Mouse (Mus musculus): ENCODE measurements around the gene Fto. TPM values are rescaled to one million over a fixed set of nuclear protein-coding genes. Genes with fewer than 3 reads are reported as not detected.

Gene Fto
- polyA plus RNA-seq (2014; fragmentation: Nextera tagmentation; extraction: Ambion mirVana) = 113 and 117 TPM in 2 replicates

- WGBS = under 1% methylated on average over 59 of the region's 59 CpGs
These were observed at the start of gene Fto, which contains the start of gene Rpgrip1l for GRCm38 (mm10) chr8:91312835-91313832. Gene Fto (plus strand): TSS chr8:91313525. Gene Rpgrip1l (minus strand): TSS chr8:91313262.

DNA sequence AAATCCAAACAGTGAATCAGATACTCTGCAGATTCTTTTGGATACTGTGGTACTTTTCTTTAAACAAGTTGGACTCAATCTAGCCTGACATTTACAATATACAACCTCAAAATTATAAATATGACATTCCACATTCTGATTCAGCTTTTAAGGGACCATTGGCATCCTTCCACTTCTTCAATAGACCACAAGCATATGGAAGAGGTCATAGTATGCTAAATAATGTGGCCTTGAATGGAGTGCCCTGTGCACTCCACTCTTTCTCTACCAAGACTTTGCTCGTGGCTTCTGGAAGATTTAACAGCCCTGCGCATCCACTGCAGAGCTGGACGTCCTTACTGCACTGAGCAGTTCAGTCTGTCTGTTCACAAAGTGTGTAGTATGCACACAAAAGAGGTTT lies 49.4 kb upstream of the Fto start:
- ATAC-seq (ENCODE audit: insufficient read depth, low FRiP score, low TSS enrichment) (no peak), DNase-seq (ENCODE audit: low spot score) (no peak)
- Histone ChIP-seq H3K9me3 (ENCODE audit: control insufficient read depth, low read length) (no peaks in the 10 kb centered on the region), H3K27me3 (ENCODE audit: control insufficient read depth, insufficient read depth, low read length) (no peaks in the 10 kb centered on the region), H3K4me3 (ENCODE audit: low read depth, low read length) (no peak overlapping the region), H3K27ac (ENCODE audit: low read depth, low read length) (no peak overlapping the region), H3K36me3 (ENCODE audit: control insufficient read depth, insufficient read depth, low read length) (no peaks in the 10 kb centered on the region), H3K4me1 (ENCODE audit: control insufficient read depth, insufficient read depth, low read length) (no peaks in the 10 kb centered on the region), H3K9ac (ENCODE audit: low read length) (no peak overlapping the region), H3K4me2 (ENCODE audit: low read depth) (no peak overlapping the region)
- 88% methylated on average over 3 of the region's 3 CpGs for WGBS

More at GRCm38 (mm10) chr8:91312835-91313832, at the start of gene Fto, which contains the start of gene Rpgrip1l:
- peak within 1 kb of the TSS; percentile 81 for H3K9ac ChIP-seq (ENCODE audit: low read length)
- DNase-seq (ENCODE audit: low spot score) (peak; percentile 97), ATAC-seq (ENCODE audit: insufficient read depth, low FRiP score, low TSS enrichment) (peak; percentile 99)
- H3K27ac ChIP-seq (ENCODE audit: low read depth, low read length) = 0 out of 2 replicates have a peak within 1 kb of the TSS, but pooled peaks have one; percentile 42
- H3K36me3 ChIP-seq (ENCODE audit: control insufficient read depth, insufficient read depth, low read length) = no peaks in the 10 kb centered on the region
- peak within 1 kb of the TSS; percentile 78 for H3K4me2 ChIP-seq (ENCODE audit: low read depth)
- no peaks in the 10 kb centered on the region for H3K9me3 ChIP-seq (ENCODE audit: control insufficient read depth, low read length)
- peaks cover 15% of the 10 kb centered on the region; the same call in 1 of the 2 replicates for H3K4me1 ChIP-seq (ENCODE audit: control insufficient read depth, insufficient read depth, low read length)
- peak within 1 kb of the TSS; percentile 63 for H3K4me3 ChIP-seq (ENCODE audit: low read depth, low read length)
- no peaks in the 10 kb centered on the region for H3K27me3 ChIP-seq (ENCODE audit: control insufficient read depth, insufficient read depth, low read length)

DNA sequence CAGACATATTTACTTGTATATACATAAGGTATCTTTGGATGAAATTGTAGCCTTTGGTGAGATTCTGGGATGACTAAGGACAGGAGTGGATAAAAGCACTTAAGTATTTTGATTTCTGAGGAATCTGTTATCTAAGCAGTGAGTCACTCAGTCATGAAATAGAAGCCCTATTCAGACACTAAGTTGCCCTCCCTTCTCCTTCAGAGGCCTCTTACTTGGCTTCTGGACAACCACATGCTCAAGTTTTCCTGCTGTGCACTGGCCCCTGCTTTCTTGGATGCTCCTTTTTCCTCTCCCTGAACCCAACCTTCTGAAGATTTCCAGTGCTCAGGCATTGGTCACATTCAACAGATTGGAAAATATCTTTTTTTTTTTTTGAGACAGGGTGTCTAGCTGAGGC lies 48.8 kb upstream of the Fto start:
- DNase-seq (ENCODE audit: low spot score) (no peak), ATAC-seq (ENCODE audit: insufficient read depth, low FRiP score, low TSS enrichment) (no peak)
- Histone ChIP-seq H3K4me1 (ENCODE audit: control insufficient read depth, insufficient read depth, low read length) (no peaks in the 10 kb centered on the region), H3K27ac (ENCODE audit: low read depth, low read length) (no peak overlapping the region), H3K4me2 (ENCODE audit: low read depth) (no peak overlapping the region), H3K36me3 (ENCODE audit: control insufficient read depth, insufficient read depth, low read length) (no peaks in the 10 kb centered on the region), H3K4me3 (ENCODE audit: low read depth, low read length) (no peak overlapping the region), H3K27me3 (ENCODE audit: control insufficient read depth, insufficient read depth, low read length) (no peaks in the 10 kb centered on the region), H3K9me3 (ENCODE audit: control insufficient read depth, low read length) (no peaks in the 10 kb centered on the region), H3K9ac (ENCODE audit: low read length) (no peak overlapping the region)

DNA sequence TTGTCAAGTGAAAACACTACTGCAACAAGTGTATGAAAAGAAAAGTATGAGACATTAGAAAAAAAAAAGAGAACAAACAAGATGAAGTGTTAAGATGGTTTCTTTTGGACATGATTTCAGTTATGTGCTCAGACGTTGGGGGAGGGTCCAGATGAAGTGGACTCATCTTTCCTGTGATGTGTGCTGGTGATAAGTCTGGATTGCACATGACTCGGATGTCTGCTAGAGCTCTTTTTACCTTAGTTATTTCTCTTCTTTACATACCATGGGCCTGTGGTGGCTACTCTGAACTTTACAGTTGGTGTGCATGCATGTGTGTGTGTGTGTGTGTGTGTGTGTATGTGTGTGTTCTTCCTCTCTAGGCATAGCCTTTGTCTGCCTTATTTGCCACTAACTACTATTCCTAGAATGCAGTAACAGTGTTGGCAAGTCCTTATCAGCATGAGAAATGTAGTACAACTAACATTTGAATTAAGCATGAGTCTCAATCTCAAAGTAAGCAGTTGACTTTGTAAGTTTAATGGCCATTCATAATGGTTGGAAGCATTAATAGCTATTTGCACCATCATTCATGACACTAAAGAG lies 43.9 kb upstream of the Fto start:
- no peak for ATAC-seq (ENCODE audit: insufficient read depth, low FRiP score, low TSS enrichment)
- Histone ChIP-seq H3K27ac (ENCODE audit: low read depth, low read length) (no peak overlapping the region), H3K9ac (ENCODE audit: low read length) (no peak overlapping the region), H3K4me3 (ENCODE audit: low read depth, low read length) (no peak overlapping the region), H3K4me1 (ENCODE audit: control insufficient read depth, insufficient read depth, low read length) (no peaks in the 10 kb centered on the region), H3K27me3 (ENCODE audit: control insufficient read depth, insufficient read depth, low read length) (no peaks in the 10 kb centered on the region), H3K9me3 (ENCODE audit: control insufficient read depth, low read length) (no peaks in the 10 kb centered on the region), H3K4me2 (ENCODE audit: low read depth) (no peak overlapping the region), H3K36me3 (ENCODE audit: control insufficient read depth, insufficient read depth, low read length) (no peaks in the 10 kb centered on the region)
- 89% methylated on average over 2 of the region's 2 CpGs for WGBS
- DNase-seq (ENCODE audit: low spot score) = no peak

- WGBS = 93% methylated on average over 5 of the region's 5 CpGs
- H3K36me3 ChIP-seq (ENCODE audit: control insufficient read depth, insufficient read depth, low read length) = no peaks in the 10 kb centered on the region
- no peaks in the 10 kb centered on the region for H3K4me1 ChIP-seq (ENCODE audit: control insufficient read depth, insufficient read depth, low read length)
- DNase-seq (ENCODE audit: low spot score) = no peak
- H3K4me2 ChIP-seq (ENCODE audit: low read depth) = no peak overlapping the region
- H3K27me3 ChIP-seq (ENCODE audit: control insufficient read depth, insufficient read depth, low read length) = no peaks in the 10 kb centered on the region
- H3K27ac ChIP-seq (ENCODE audit: low read depth, low read length) = no peak overlapping the region
- H3K9ac ChIP-seq (ENCODE audit: low read length) = no peak overlapping the region
- H3K9me3 ChIP-seq (ENCODE audit: control insufficient read depth, low read length) = no peaks in the 10 kb centered on the region
- no peak for ATAC-seq (ENCODE audit: insufficient read depth, low FRiP score, low TSS enrichment)
- no peak overlapping the region for H3K4me3 ChIP-seq (ENCODE audit: low read depth, low read length)
These were observed 39.8 kb upstream of the Fto start for GRCm38 (mm10) chr8:91273493-91273892.

DNA sequence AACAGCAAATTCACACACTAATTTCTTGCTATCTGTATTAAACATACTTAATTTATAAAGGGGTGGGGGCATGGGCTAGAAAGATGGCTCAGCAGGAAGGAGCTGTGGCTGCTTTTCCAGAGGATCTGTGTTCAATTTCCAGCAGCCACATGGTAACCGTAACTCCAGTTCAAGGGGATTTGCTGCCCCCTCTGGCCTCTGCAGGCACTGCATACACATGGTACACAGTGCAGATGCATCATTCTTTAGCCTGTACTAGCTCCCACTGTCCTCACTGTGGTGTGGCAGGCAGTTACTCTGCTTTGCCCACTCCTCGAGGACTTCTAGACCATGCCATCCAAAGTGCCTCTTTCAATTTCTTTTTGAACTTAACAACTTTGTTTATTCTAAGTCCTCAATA lies 37.0 kb upstream of the Fto start:
- DNase-seq (ENCODE audit: low spot score) (no peak), ATAC-seq (ENCODE audit: insufficient read depth, low FRiP score, low TSS enrichment) (no peak)
- Histone ChIP-seq H3K4me1 (ENCODE audit: control insufficient read depth, insufficient read depth, low read length) (no peaks in the 10 kb centered on the region), H3K36me3 (ENCODE audit: control insufficient read depth, insufficient read depth, low read length) (no peaks in the 10 kb centered on the region), H3K9ac (ENCODE audit: low read length) (no peak overlapping the region), H3K4me2 (ENCODE audit: low read depth) (no peak overlapping the region), H3K4me3 (ENCODE audit: low read depth, low read length) (no peak overlapping the region), H3K9me3 (ENCODE audit: control insufficient read depth, low read length) (no peaks in the 10 kb centered on the region), H3K27me3 (ENCODE audit: control insufficient read depth, insufficient read depth, low read length) (no peaks in the 10 kb centered on the region), H3K27ac (ENCODE audit: low read depth, low read length) (no peak overlapping the region)
- WGBS = 92% methylated on average over 2 of the region's 2 CpGs

- 86% methylated on average over 5 of the region's 5 CpGs for WGBS
- DNase-seq (ENCODE audit: low spot score) (no peak), ATAC-seq (ENCODE audit: insufficient read depth, low FRiP score, low TSS enrichment) (no peak)
- no peaks in the 10 kb centered on the region for H3K4me1 ChIP-seq (ENCODE audit: control insufficient read depth, insufficient read depth, low read length)
- H3K9me3 ChIP-seq (ENCODE audit: control insufficient read depth, low read length) = no peaks in the 10 kb centered on the region
- no peak overlapping the region for H3K9ac ChIP-seq (ENCODE audit: low read length)
- no peaks in the 10 kb centered on the region for H3K36me3 ChIP-seq (ENCODE audit: control insufficient read depth, insufficient read depth, low read length)
- no peaks in the 10 kb centered on the region for H3K27me3 ChIP-seq (ENCODE audit: control insufficient read depth, insufficient read depth, low read length)
- no peak overlapping the region for H3K27ac ChIP-seq (ENCODE audit: low read depth, low read length)
- no peak overlapping the region for H3K4me2 ChIP-seq (ENCODE audit: low read depth)
- no peak overlapping the region for H3K4me3 ChIP-seq (ENCODE audit: low read depth, low read length)
These were observed 35.3 kb upstream of the Fto start for GRCm38 (mm10) chr8:91278060-91278459.

DNA sequence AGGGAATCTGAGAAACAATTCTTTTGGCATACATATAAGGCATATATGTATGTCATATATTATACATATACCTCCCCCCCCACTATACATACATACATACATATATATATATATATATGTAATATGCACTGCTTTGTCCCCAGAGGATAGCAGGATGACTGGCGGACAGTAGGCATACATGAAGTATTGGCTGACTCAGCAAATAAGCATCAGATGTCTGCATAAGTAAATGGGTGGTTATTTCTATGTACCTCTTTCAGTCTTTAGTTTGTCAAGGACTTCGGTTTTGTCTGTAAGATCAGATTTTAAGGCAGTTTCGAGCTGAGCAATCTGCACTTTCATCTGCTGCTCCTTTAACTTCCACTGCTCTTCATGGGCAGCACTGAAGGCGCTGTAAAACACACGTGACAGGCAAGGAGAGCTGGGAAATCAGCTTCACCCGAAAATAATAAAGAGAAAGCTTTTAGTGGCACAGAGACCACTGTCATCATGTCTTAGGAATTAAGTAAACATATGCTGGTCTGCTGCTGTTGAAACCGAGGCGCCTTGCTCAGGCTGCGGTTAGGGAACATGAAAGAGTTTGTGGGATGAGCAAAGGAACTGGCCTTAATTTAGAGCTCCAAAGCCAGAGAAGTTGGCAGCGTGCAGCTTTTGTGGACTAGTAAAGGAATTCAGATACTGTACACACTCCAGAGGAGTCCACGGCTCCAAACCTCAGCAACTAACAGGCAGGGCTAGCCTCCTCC lies 32.7 kb upstream of the Fto start:
- DNase-seq (ENCODE audit: low spot score) (no peak), ATAC-seq (ENCODE audit: insufficient read depth, low FRiP score, low TSS enrichment) (no peak)
- no peaks in the 10 kb centered on the region for H3K27me3 ChIP-seq (ENCODE audit: control insufficient read depth, insufficient read depth, low read length)
- H3K9ac ChIP-seq (ENCODE audit: low read length) = no peak overlapping the region
- H3K4me1 ChIP-seq (ENCODE audit: control insufficient read depth, insufficient read depth, low read length) = no peaks in the 10 kb centered on the region
- 87% methylated on average over 11 of the region's 11 CpGs for WGBS
- no peak overlapping the region for H3K27ac ChIP-seq (ENCODE audit: low read depth, low read length)
- no peak overlapping the region for H3K4me2 ChIP-seq (ENCODE audit: low read depth)
- H3K36me3 ChIP-seq (ENCODE audit: control insufficient read depth, insufficient read depth, low read length) = no peaks in the 10 kb centered on the region
- H3K9me3 ChIP-seq (ENCODE audit: control insufficient read depth, low read length) = no peaks in the 10 kb centered on the region
- no peak overlapping the region for H3K4me3 ChIP-seq (ENCODE audit: low read depth, low read length)

Data from neural tube, embryonic 11.5 days (tissue).